Mouse (Mus musculus): ENCODE results near the gene Igll1.

DNA sequence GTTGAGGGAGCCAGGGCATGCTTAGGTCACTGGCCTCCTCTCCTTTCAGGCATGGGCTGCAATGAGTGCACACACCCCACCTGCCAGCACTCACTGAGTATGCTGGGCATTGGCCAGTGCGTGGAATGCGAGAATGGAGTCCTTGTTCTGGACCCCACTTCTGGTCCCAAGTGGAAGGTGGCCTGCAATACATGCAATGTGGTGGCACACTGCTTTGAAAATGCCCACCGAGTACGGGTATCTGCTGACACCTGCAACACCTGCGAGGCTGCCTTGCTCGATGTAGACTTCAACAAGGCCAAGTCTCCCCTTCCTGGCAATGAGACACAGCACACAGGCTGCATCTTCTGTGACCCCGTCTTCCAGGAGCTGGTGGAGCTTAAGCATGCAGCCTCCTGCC lies 28.6 kb upstream of the Igll1 start:
- TF ChIP-seq CTCF (IDR thresholded peaks at IDR 0.05): no peak
- no peak for TF ChIP-seq POLR2A (IDR thresholded peaks at IDR 0.05; ENCODE audit: insufficient read depth, low read depth, low read length)
- TF ChIP-seq EP300 (IDR thresholded peaks at IDR 0.05; ENCODE audit: insufficient read depth, low read depth, low read length): no peak

All from heart, adult 2 months (tissue).